Mouse (Mus musculus): ENCODE measurements at regions not wholly inside any gene's neighbourhood (a gene's known extent, or its start where the extent isn't known, plus 50 kb on each side); places are given as distances from the start of the nearest gene placed in this dataset.

DNA sequence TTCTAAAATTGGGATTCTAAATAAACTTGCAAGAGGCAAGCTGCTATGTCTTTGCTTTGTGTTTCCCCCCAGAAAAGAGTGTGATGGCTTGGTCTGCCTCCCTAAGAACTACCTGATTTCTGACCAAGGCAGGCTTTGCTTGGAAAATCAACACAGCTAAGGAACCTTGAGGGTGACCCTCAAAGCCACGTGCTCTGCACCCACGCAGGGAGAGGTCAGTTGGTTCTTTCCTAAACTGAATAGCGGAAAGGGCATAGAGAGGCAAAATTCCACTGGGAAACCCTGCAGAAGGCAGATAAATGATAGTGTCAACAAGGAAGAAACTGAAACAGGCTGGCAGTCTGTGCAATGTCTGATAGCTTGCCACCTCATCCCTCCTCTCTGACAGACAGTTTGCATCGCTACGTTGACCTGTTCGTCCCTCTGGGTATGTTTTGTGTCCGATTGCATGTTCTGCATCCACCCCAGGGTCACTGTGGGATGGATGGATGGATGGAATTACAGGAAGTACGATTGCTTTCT, 63.1 kb upstream of the Cyp1b1 start:
- H3K27ac ChIP-seq (ENCODE audit: low read length) = no peak overlapping the region
- H3K4me3 ChIP-seq (ENCODE audit: low read depth, low read length) = no peak overlapping the region
- H3K4me2 ChIP-seq (replicated peaks; ENCODE audit: low read depth, low read length) = no peak overlapping the region
- H3K9me3 ChIP-seq (ENCODE audit: control insufficient read depth, low read depth, low read length) = no peaks in the 10 kb centered on the region
- 65% methylated on average over 8 of the region's 8 CpGs for WGBS
- H3K9ac ChIP-seq (replicated peaks; ENCODE audit: low read depth, low read length) = no peak overlapping the region
- H3K4me1 ChIP-seq (ENCODE audit: control insufficient read depth, insufficient read depth, low read length) = no peaks in the 10 kb centered on the region
- no peaks in the 10 kb centered on the region for H3K27me3 ChIP-seq (ENCODE audit: control insufficient read depth, insufficient read depth, low read length)
- H3K36me3 ChIP-seq (ENCODE audit: control insufficient read depth, insufficient read depth, low read length) = no peaks in the 10 kb centered on the region
- ATAC-seq (ENCODE audit: insufficient number of reproducible peaks, insufficient read depth, low FRiP score, low read depth) = no peak

DNA sequence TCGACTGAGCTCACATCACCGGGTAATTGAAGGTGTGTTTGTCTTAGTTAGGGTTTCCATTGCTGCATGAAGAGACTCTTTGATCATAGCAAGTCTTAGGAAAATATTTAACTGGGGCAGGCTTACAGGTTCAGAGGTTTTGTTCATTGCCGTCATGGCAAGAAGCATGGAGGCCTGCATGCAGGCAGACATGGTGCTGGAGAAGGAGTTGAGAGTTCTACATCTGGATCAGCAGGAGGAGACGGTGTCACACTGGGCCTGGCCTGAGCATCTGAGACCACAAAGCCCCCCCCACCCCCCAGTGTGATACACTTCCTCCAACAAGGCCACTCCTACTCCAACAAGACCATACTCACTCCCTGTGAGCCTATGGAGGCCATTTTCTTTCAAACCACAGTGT, 61.3 kb upstream of the Cyp1b1 start:
- Histone ChIP-seq H3K9ac (replicated peaks; ENCODE audit: low read depth, low read length) (no peak overlapping the region), H3K4me2 (replicated peaks; ENCODE audit: low read depth, low read length) (no peak overlapping the region), H3K36me3 (ENCODE audit: control insufficient read depth, insufficient read depth, low read length) (no peaks in the 10 kb centered on the region), H3K27me3 (ENCODE audit: control insufficient read depth, insufficient read depth, low read length) (no peaks in the 10 kb centered on the region), H3K4me1 (ENCODE audit: control insufficient read depth, insufficient read depth, low read length) (no peaks in the 10 kb centered on the region), H3K27ac (ENCODE audit: low read length) (no peak overlapping the region), H3K4me3 (ENCODE audit: low read depth, low read length) (no peak overlapping the region), H3K9me3 (ENCODE audit: control insufficient read depth, low read depth, low read length) (no peaks in the 10 kb centered on the region)
- 77% methylated on average over 4 of the region's 4 CpGs for WGBS
- no peak for ATAC-seq (ENCODE audit: insufficient number of reproducible peaks, insufficient read depth, low FRiP score, low read depth)

DNA sequence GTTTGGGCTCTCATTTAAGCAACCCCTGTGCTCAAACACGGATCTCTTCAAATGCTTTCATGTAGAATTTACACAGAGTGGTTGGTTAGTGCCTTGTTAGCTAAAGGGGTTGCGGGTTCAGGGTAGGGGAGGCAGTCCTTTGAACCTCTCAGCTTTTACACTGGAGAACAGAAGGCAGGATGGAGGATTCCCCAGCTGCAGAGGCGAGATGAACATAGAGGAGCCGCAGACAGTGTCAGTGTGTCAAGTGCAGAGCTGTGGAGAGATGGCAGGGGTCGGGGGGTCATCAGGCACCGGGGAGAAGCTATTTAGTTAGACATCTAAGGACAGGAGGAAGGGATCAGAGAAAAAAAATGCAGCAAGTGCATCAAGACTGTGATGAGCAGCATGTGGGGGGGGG, 60.4 kb upstream of the Cyp1b1 start:
- Histone ChIP-seq H3K4me2 (replicated peaks; ENCODE audit: low read depth, low read length) (no peak overlapping the region), H3K9me3 (ENCODE audit: control insufficient read depth, low read depth, low read length) (no peaks in the 10 kb centered on the region), H3K27ac (ENCODE audit: low read length) (no peak overlapping the region), H3K4me3 (ENCODE audit: low read depth, low read length) (no peak overlapping the region), H3K9ac (replicated peaks; ENCODE audit: low read depth, low read length) (no peak overlapping the region), H3K36me3 (ENCODE audit: control insufficient read depth, insufficient read depth, low read length) (no peaks in the 10 kb centered on the region), H3K4me1 (ENCODE audit: control insufficient read depth, insufficient read depth, low read length) (no peaks in the 10 kb centered on the region), H3K27me3 (ENCODE audit: control insufficient read depth, insufficient read depth, low read length) (no peaks in the 10 kb centered on the region)
- WGBS = 54% methylated on average over 6 of the region's 6 CpGs
- ATAC-seq (ENCODE audit: insufficient number of reproducible peaks, insufficient read depth, low FRiP score, low read depth) = no peak

DNA sequence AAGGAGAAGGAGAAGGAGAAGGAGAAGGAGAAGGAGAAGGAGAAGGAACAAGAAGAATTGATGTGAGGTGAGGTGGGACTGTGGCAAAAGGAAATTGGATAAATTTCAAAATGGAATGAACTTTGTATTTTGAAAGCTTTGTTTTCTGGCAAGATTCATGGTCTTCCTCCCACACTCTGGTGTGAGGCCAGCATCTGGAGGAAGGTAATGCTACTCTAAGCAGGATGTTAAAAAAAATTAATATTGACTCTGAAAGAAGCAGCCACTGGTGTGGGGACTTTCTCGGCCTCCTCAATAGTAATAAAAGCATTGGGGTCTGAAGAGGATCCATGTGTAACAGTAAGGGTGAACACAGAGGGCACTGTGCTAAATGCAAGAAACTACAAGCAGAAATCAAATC, 59.4 kb upstream of the Cyp1b1 start:
- Histone ChIP-seq H3K27me3 (ENCODE audit: control insufficient read depth, insufficient read depth, low read length) (no peaks in the 10 kb centered on the region), H3K27ac (ENCODE audit: low read length) (no peak overlapping the region), H3K4me2 (replicated peaks; ENCODE audit: low read depth, low read length) (no peak overlapping the region), H3K9me3 (ENCODE audit: control insufficient read depth, low read depth, low read length) (no peaks in the 10 kb centered on the region), H3K9ac (replicated peaks; ENCODE audit: low read depth, low read length) (no peak overlapping the region), H3K4me1 (ENCODE audit: control insufficient read depth, insufficient read depth, low read length) (no peaks in the 10 kb centered on the region), H3K4me3 (ENCODE audit: low read depth, low read length) (no peak overlapping the region), H3K36me3 (ENCODE audit: control insufficient read depth, insufficient read depth, low read length) (no peaks in the 10 kb centered on the region)
- no peak for ATAC-seq (ENCODE audit: insufficient number of reproducible peaks, insufficient read depth, low FRiP score, low read depth)
- 80% methylated on average over 1 of the region's 1 CpGs for WGBS

DNA sequence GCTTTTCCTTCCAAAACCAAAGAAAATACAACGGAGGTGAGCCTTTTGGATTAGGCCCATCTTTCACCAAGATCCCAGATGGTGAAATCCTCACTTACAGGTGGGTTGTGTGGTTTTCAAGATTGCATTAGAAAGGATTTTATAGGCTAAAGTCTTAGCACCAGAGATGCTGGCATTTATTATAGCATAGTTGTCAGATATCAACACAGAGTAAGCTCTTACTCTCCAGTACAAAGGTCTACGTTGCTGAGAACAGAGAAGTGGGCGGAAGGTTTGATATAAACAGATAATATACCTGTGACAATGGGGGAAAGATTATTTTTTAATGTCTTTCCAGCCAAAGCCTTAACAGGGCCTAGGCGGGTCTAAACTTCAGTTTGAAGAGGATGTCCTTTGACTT, 57.4 kb upstream of the Cyp1b1 start:
- 71% methylated on average over 4 of the region's 4 CpGs for WGBS
- no peaks in the 10 kb centered on the region for H3K36me3 ChIP-seq (ENCODE audit: control insufficient read depth, insufficient read depth, low read length)
- no peak for ATAC-seq (ENCODE audit: insufficient number of reproducible peaks, insufficient read depth, low FRiP score, low read depth)

DNA sequence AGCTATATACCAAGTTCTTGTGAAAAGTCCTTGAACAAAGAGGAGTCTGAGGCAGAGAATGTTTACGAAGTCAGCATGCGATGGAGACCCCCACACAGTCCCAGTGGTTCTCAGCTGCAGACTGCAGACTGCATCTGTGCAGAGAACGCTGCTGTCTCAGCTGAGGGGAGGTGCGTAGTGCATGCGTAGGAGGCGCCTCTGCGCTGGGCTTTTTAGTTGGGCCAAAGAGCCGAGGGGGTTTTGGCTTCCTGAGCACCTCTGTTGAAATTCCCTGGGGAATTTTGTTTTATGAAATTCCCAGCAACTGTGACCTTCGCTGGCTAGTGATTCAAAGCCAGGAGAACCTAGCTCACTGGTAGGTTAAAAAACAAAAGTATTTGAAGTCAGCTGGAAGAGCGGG, 56.9 kb upstream of the Cyp1b1 start:
- Histone ChIP-seq H3K9me3 (ENCODE audit: control insufficient read depth, low read depth, low read length) (no peaks in the 10 kb centered on the region), H3K4me2 (replicated peaks; ENCODE audit: low read depth, low read length) (no peak overlapping the region), H3K36me3 (ENCODE audit: control insufficient read depth, insufficient read depth, low read length) (no peaks in the 10 kb centered on the region), H3K4me3 (ENCODE audit: low read depth, low read length) (no peak overlapping the region), H3K4me1 (ENCODE audit: control insufficient read depth, insufficient read depth, low read length) (no peaks in the 10 kb centered on the region), H3K27ac (ENCODE audit: low read length) (no peak overlapping the region), H3K27me3 (ENCODE audit: control insufficient read depth, insufficient read depth, low read length) (no peaks in the 10 kb centered on the region), H3K9ac (replicated peaks; ENCODE audit: low read depth, low read length) (no peak overlapping the region)
- ATAC-seq (ENCODE audit: insufficient number of reproducible peaks, insufficient read depth, low FRiP score, low read depth) = no peak
- 33% methylated on average over 10 of the region's 10 CpGs for WGBS

More for the DNA sequence above, 57.4 kb upstream of the Cyp1b1 start:
- Histone ChIP-seq H3K4me3 (ENCODE audit: low read depth, low read length) (no peak overlapping the region), H3K9me3 (ENCODE audit: control insufficient read depth, low read depth, low read length) (no peaks in the 10 kb centered on the region), H3K4me1 (ENCODE audit: control insufficient read depth, insufficient read depth, low read length) (no peaks in the 10 kb centered on the region), H3K27ac (ENCODE audit: low read length) (no peak overlapping the region), H3K9ac (replicated peaks; ENCODE audit: low read depth, low read length) (no peak overlapping the region), H3K4me2 (replicated peaks; ENCODE audit: low read depth, low read length) (no peak overlapping the region), H3K27me3 (ENCODE audit: control insufficient read depth, insufficient read depth, low read length) (no peaks in the 10 kb centered on the region)

DNA sequence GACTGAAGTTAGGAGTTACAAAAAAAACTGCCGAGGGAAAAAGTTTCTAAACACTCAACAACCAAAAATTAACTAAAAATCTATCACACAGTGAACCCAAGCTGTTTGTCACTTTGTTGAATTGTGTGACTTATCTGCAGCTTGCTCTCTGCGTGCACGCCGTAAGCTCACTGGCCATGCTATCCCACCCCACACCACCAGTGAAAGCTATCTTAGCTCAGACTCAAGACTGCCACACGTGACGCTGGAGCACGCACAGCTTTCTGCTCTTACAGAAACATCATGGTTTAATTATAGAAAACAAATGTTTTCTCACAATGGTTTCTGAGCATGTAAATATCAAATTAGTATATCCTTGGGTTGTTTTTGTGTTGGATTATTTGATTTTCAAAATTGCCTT, 56.0 kb upstream of the Cyp1b1 start:
- WGBS = 82% methylated on average over 7 of the region's 7 CpGs
- no peak for ATAC-seq (ENCODE audit: insufficient number of reproducible peaks, insufficient read depth, low FRiP score, low read depth)

DNA sequence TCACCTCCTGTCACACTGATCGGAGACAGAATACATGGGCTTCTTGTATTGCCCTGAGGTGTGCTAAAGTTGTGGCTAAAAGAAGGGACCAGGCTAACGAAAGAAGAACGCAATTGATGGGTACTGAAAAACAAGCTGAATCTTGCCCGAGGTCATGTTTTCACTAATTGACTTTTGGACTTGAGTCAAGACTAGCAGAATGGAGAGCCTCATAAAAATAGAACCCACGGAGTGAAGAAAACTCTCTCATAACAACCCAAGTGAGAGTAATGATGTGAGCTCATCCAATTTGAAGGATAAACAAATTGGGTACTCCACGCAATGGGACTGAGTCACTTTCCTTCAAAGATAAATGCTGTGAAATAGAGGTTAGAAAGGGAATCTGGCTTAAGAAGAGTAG, 55.0 kb upstream of the Cyp1b1 start:
- Histone ChIP-seq H3K9me3 (ENCODE audit: control insufficient read depth, low read depth, low read length) (no peaks in the 10 kb centered on the region), H3K27me3 (ENCODE audit: control insufficient read depth, insufficient read depth, low read length) (no peaks in the 10 kb centered on the region), H3K9ac (replicated peaks; ENCODE audit: low read depth, low read length) (no peak overlapping the region), H3K4me2 (replicated peaks; ENCODE audit: low read depth, low read length) (no peak overlapping the region), H3K27ac (ENCODE audit: low read length) (no peak overlapping the region), H3K4me3 (ENCODE audit: low read depth, low read length) (no peak overlapping the region), H3K36me3 (ENCODE audit: control insufficient read depth, insufficient read depth, low read length) (no peaks in the 10 kb centered on the region), H3K4me1 (ENCODE audit: control insufficient read depth, insufficient read depth, low read length) (no peaks in the 10 kb centered on the region)
- 82% methylated on average over 6 of the region's 6 CpGs for WGBS
- ATAC-seq (ENCODE audit: insufficient number of reproducible peaks, insufficient read depth, low FRiP score, low read depth) = no peak

More for the DNA sequence above, 56.0 kb upstream of the Cyp1b1 start:
- no peak overlapping the region for H3K9ac ChIP-seq (replicated peaks; ENCODE audit: low read depth, low read length)
- H3K36me3 ChIP-seq (ENCODE audit: control insufficient read depth, insufficient read depth, low read length) = no peaks in the 10 kb centered on the region
- no peaks in the 10 kb centered on the region for H3K4me1 ChIP-seq (ENCODE audit: control insufficient read depth, insufficient read depth, low read length)
- no peak overlapping the region for H3K4me3 ChIP-seq (ENCODE audit: low read depth, low read length)
- H3K9me3 ChIP-seq (ENCODE audit: control insufficient read depth, low read depth, low read length) = no peaks in the 10 kb centered on the region
- H3K4me2 ChIP-seq (replicated peaks; ENCODE audit: low read depth, low read length) = no peak overlapping the region
- no peak overlapping the region for H3K27ac ChIP-seq (ENCODE audit: low read length)
- no peaks in the 10 kb centered on the region for H3K27me3 ChIP-seq (ENCODE audit: control insufficient read depth, insufficient read depth, low read length)

DNA sequence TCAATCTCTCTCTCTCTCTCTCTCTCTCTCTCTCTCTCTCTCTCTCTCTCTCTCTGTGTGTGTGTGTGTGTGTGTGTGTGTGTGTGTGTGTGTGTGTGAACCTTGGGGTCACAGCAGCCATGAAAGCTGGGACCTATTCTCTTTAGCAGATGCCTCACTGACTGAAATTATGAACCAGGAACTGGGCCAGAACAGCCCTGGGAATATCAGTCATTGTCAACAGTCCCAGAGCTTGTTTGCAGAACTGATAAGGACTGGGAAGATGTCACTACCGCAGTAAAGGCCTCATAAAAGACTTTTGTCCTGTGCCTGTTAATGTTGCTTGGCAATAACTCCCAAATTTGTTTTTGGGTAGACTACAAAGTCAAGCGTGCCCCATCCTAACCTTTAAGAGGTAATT, 53.2 kb upstream of the Cyp1b1 start:
- H3K27ac ChIP-seq (ENCODE audit: low read length) = no peak overlapping the region
- no peaks in the 10 kb centered on the region for H3K36me3 ChIP-seq (ENCODE audit: control insufficient read depth, insufficient read depth, low read length)
- H3K9me3 ChIP-seq (ENCODE audit: control insufficient read depth, low read depth, low read length) = no peaks in the 10 kb centered on the region
- no peak overlapping the region for H3K4me2 ChIP-seq (replicated peaks; ENCODE audit: low read depth, low read length)
- no peak for ATAC-seq (ENCODE audit: insufficient number of reproducible peaks, insufficient read depth, low FRiP score, low read depth)
- H3K27me3 ChIP-seq (ENCODE audit: control insufficient read depth, insufficient read depth, low read length) = no peaks in the 10 kb centered on the region
- WGBS = 59% methylated on average over 2 of the region's 2 CpGs
- no peaks in the 10 kb centered on the region for H3K4me1 ChIP-seq (ENCODE audit: control insufficient read depth, insufficient read depth, low read length)
- no peak overlapping the region for H3K9ac ChIP-seq (replicated peaks; ENCODE audit: low read depth, low read length)
- H3K4me3 ChIP-seq (ENCODE audit: low read depth, low read length) = no peak overlapping the region

Measured in stomach, embryonic 14.5 days (tissue).